Mouse (Mus musculus) neural tube, embryonic 13.5 days (tissue): ENCODE measurements around the gene Fbxl8. TPM values are rescaled to one million over a fixed set of nuclear protein-coding genes. Genes with fewer than 3 reads are reported as not detected.
A peak's percentile ranks its signal among the peaks of the same experiment; 100 is the strongest.

Experiments used
- ATAC-seq: fragments of 200-750 bp; cut with Nextera tagmentation; 2 replicates; pipeline ENCODE4 v1.8.0; 2017; ENCODE audit warnings: low read depth, mild to moderate bottlenecking, moderate TSS enrichment, moderate library complexity
- H3K27ac ChIP-seq: fragments of 300-500 bp; sonication (generic); replicated peaks from 2 replicates; pipeline ENCODE4 v1.5.1; 2015; ENCODE audit warnings: moderate library complexity, mild to moderate bottlenecking, inconsistent platforms
- H3K27me3 ChIP-seq: fragments of 300-500 bp; sonication (generic); 2 replicates; pipeline ENCODE4 v1.6.1; 2015; ENCODE audit warnings: mild to moderate bottlenecking, inconsistent platforms
- H3K36me3 ChIP-seq: fragments of 300-500 bp; sonication (generic); 2 replicates; pipeline ENCODE4 v1.6.1; 2015; ENCODE audit warnings: mild to moderate bottlenecking, inconsistent platforms
- H3K4me1 ChIP-seq: fragments of 300-500 bp; sonication (generic); replicated peaks from 2 replicates; pipeline ENCODE4 v1.6.1; 2015; ENCODE audit warnings: inconsistent platforms
- H3K4me2 ChIP-seq: fragments of 300-500 bp; sonication (generic); 2 replicates; pipeline ENCODE4 v1.6.1; 2015; ENCODE audit warnings: inconsistent platforms, mild to moderate bottlenecking, moderate library complexity
- H3K4me3 ChIP-seq: fragments of 300-500 bp; sonication (generic); 2 replicates; pipeline ENCODE4 v1.5.1; 2015; ENCODE audit warnings: mild to moderate bottlenecking, inconsistent platforms
- H3K9ac ChIP-seq: fragments of 300-500 bp; sonication (generic); 2 replicates; pipeline ENCODE4 v1.6.1; 2015; ENCODE audit warnings: moderate library complexity, mild to moderate bottlenecking, inconsistent platforms
- H3K9me3 ChIP-seq: fragments of 300-500 bp; sonication (generic); 2 replicates; pipeline ENCODE4 v1.6.1; 2016; ENCODE audit warnings: inconsistent platforms
- WGBS: fragments of 180-500 bp; shearing (Covaris S2); methylation state at CpG from one replicate; pipeline ENCODE4 v1.1.7; 2015; 5-methylcytosine and 5-hydroxymethylcytosine counted together
- polyA plus RNA-seq: library from polyadenylated mRNA; unstranded; fragments of >200 nt; fragmentation: Nextera tagmentation; extraction: Ambion mirVana; gene quantifications from 2 replicates; pipeline ENCODE4 v1.2.1, GENCODE M21; 2015

The Fbxl8 gene
- polyA plus RNA-seq, 1 experiment from 2014 or later: 2.0 TPM

- H3K4me2 ChIP-seq: peak within 1 kb of the TSS; percentile 77
- ATAC-seq: no peak
- peaks cover 99% of the 10 kb centered on the region for H3K27me3 ChIP-seq
- H3K4me3 ChIP-seq: peak within 1 kb of the TSS; percentile 45
- H3K27ac ChIP-seq: no peak within 1 kb of the TSS
- H3K36me3 ChIP-seq: peaks cover 11% of the 10 kb centered on the region; the same call in 1 of the 2 replicates
- no peaks in the 10 kb centered on the region for H3K9me3 ChIP-seq
- H3K4me1 ChIP-seq: peaks cover 38% of the 10 kb centered on the region
- WGBS: 2% methylated on average over 10 of the region's 10 CpGs
- H3K9ac ChIP-seq: peak within 1 kb of the TSS; percentile 75
Observed at GRCm38 (mm10) chr8:105275840-105276239, 11.4 kb downstream of the Fbxl8 start, which contains the start of gene Nol3. Gene Nol3, plus strand, starts transcription at chr8:105276140.

DNA sequence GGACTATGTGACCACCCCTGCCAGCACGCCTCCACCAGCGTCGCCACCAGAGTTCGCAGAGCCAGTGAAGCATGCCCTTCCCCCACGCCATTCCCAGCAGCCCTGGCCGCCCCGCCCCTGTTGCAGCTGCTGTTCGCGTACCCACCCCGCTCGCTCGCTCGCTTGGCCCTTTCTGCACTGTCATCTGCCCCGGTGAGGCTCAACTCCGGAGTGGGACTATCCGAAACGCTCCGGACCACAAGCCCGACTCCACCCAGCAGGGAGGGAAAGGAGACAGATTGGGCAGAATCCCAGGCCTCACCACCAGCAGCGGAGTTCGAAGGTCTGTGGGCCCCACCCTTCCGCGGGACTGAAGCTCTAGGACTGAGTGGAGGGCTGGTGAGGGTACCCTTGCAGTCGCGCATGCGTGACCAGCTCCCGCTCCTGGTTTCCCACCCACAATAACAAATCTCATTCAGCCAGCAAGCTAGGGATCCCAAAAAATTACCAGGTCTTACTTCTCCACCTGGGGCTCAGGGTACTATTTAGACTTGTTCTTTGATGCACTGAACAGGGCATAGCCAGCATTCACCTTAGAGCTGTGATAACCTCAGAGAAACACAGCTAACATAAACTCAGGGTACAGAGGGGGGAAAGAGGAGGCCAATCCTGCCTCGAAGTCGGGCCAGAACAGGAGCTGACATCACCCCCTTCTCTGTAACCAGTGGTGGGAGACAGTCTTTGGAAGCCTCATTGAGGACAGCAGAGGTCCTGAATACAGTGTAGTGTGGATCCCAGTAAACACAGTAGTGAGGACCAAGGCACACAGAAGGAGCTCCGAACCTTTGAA lies 12.1 kb downstream of the Fbxl8 start:
- no peaks in the 10 kb centered on the region for H3K9me3 ChIP-seq
- H3K4me1 ChIP-seq: peaks cover 34% of the 10 kb centered on the region
- H3K27ac ChIP-seq: no peak overlapping the region
- 2% methylated on average over 30 of the region's 30 CpGs for WGBS
- peaks cover 15% of the 10 kb centered on the region for H3K36me3 ChIP-seq
- H3K4me3 ChIP-seq: peak overlapping the region; percentile 45
- peak overlapping the region; percentile 77 for H3K4me2 ChIP-seq
- H3K27me3 ChIP-seq: peaks cover 92% of the 10 kb centered on the region
- peak overlapping the region; percentile 75 for H3K9ac ChIP-seq
- peak; percentile 73 for ATAC-seq

DNA sequence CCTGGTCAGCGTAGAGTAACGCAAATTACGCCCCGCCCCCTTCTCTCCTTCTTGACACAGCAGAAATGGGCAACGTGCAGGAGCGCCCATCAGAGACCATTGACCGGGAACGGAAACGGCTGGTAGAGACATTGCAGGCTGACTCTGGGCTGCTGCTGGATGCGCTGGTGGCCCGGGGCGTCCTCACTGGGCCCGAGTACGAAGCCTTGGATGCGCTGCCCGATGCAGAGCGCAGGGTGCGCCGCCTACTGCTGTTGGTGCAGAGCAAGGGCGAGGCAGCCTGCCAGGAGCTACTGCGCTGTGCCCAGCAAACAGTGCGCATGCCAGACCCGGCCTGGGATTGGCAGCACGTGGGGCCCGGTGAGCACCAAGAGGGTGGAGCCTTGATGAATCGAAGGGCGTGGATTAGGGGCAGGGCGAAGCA lies 14.5 kb downstream of the Fbxl8 start:
- WGBS: 2% methylated on average over 28 of the region's 28 CpGs
- H3K9ac ChIP-seq: peak overlapping the region; percentile 31; the same call in 1 of the 2 replicates

DNA sequence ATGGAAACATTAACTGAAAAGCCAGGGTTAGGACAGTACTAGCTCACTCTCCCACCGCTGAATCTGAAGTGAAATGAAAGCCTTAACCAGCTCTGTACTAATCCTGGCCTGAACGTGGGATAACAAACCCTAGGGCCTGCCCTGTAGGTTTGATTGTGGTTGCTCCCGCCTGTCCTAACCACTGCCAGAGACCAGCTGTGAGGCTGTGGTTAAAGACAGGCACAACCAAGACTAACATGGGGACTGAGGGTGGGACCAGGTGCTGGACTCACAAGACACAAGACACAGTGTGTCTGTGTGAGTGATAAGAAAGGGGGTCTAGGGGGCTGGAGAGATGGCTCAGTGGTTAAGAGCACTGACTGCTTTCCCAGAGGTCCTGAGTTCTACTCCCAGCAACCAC lies 16.1 kb downstream of the Fbxl8 start:
- WGBS: 70% methylated on average over 3 of the region's 3 CpGs
- H3K36me3 ChIP-seq: peaks cover 51% of the 10 kb centered on the region
- no peak overlapping the region for H3K4me3 ChIP-seq
- H3K9me3 ChIP-seq: no peaks in the 10 kb centered on the region
- peaks cover 37% of the 10 kb centered on the region for H3K4me1 ChIP-seq
- H3K9ac ChIP-seq: no peak overlapping the region
- ATAC-seq: no peak
- H3K27me3 ChIP-seq: peaks cover 56% of the 10 kb centered on the region
- no peak overlapping the region for H3K4me2 ChIP-seq
- H3K27ac ChIP-seq: no peak overlapping the region

More for the DNA sequence above, 14.5 kb downstream of the Fbxl8 start:
- Histone ChIP-seq H3K4me2 (peak overlapping the region; percentile 50), H3K27me3 (peaks cover 72% of the 10 kb centered on the region), H3K27ac (no peak overlapping the region), H3K9me3 (no peaks in the 10 kb centered on the region), H3K4me3 (peak overlapping the region; percentile 17), H3K4me1 (peaks cover 34% of the 10 kb centered on the region), H3K36me3 (peaks cover 39% of the 10 kb centered on the region)
- ATAC-seq: peak; percentile 58; the same call in 1 of the 2 replicates

DNA sequence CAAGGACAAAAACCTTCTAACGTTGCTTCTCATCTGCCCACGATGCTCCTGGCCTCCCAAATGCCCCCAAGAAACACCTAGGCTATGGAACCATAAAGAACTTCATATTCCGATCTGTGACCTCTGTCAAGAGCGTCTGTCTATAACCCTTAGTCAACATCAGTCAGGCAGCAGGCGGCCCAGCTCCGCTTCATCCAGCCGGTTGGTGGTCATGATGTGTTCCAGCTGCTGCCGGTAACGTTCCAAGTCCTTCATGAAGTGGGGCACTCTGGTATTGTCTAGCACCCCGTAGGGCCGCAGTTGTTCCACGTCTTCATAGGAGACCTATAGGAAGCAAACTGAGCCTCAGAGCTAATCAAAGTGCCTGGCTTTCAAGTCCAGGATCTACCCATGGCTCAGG lies 17.4 kb downstream of the Fbxl8 start:
- ATAC-seq: no peak
- Histone ChIP-seq H3K36me3 (peaks cover 54% of the 10 kb centered on the region), H3K27ac (no peak overlapping the region), H3K9me3 (no peaks in the 10 kb centered on the region), H3K4me3 (no peak overlapping the region), H3K4me2 (no peak overlapping the region), H3K27me3 (peaks cover 43% of the 10 kb centered on the region), H3K4me1 (peaks cover 37% of the 10 kb centered on the region), H3K9ac (no peak overlapping the region)
- WGBS: 86% methylated on average over 12 of the region's 12 CpGs

GRCm38 (mm10) chr8:105282239-105282638 lies 17.8 kb downstream of the Fbxl8 start:
- no peak for ATAC-seq
- H3K36me3 ChIP-seq: peaks cover 54% of the 10 kb centered on the region
- 89% methylated on average over 4 of the region's 4 CpGs for WGBS

GRCm38 (mm10) chr8:105283074-105283473 lies 18.6 kb downstream of the Fbxl8 start:
- 0 out of 2 replicates have a peak, but pooled peaks have one; percentile 5 for ATAC-seq
- H3K4me2 ChIP-seq: no peak overlapping the region
- 23% methylated on average over 23 of the region's 23 CpGs for WGBS
- H3K9me3 ChIP-seq: no peaks in the 10 kb centered on the region
- no peak overlapping the region for H3K27ac ChIP-seq
- H3K4me1 ChIP-seq: peaks cover 42% of the 10 kb centered on the region
- H3K27me3 ChIP-seq: peaks cover 31% of the 10 kb centered on the region
- H3K9ac ChIP-seq: no peak overlapping the region
- H3K36me3 ChIP-seq: peaks cover 54% of the 10 kb centered on the region
- no peak overlapping the region for H3K4me3 ChIP-seq

More at GRCm38 (mm10) chr8:105282239-105282638, 17.8 kb downstream of the Fbxl8 start:
- Histone ChIP-seq H3K4me1 (peaks cover 37% of the 10 kb centered on the region), H3K27ac (no peak overlapping the region), H3K9me3 (no peaks in the 10 kb centered on the region), H3K4me2 (no peak overlapping the region), H3K4me3 (no peak overlapping the region), H3K27me3 (peaks cover 39% of the 10 kb centered on the region), H3K9ac (no peak overlapping the region)

DNA sequence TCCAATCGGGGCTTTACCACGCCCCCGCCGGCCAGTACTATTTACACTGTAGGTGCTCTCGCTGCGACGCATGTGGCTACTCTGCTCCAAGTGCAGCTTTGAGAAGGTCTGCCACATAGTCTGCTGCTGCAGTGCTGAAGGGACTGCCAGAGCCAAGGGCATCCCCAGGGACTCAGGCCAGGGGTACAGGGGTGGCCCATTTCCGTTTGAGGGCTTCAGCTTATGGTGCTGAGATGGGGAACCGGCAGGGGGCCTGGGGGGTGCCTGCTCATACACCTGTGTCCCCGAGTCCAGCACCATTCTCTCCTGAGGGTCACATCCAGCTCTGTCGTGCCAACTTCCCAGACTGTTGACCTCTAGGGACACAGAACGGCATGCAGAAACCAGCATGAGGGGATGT lies 21.1 kb downstream of the Fbxl8 start:
- peak overlapping the region; percentile 76; the same call in 1 of the 2 replicates for H3K4me2 ChIP-seq
- H3K27me3 ChIP-seq: peaks cover 7% of the 10 kb centered on the region
- H3K9me3 ChIP-seq: no peaks in the 10 kb centered on the region
- 47% methylated on average over 12 of the region's 12 CpGs for WGBS
- ATAC-seq: no peak
- H3K9ac ChIP-seq: 0 out of 2 replicates have a peak overlapping the region, but pooled peaks have one; percentile 45
- H3K4me1 ChIP-seq: peaks cover 49% of the 10 kb centered on the region
- H3K27ac ChIP-seq: no peak overlapping the region
- peaks cover 44% of the 10 kb centered on the region for H3K36me3 ChIP-seq
- no peak overlapping the region for H3K4me3 ChIP-seq

DNA sequence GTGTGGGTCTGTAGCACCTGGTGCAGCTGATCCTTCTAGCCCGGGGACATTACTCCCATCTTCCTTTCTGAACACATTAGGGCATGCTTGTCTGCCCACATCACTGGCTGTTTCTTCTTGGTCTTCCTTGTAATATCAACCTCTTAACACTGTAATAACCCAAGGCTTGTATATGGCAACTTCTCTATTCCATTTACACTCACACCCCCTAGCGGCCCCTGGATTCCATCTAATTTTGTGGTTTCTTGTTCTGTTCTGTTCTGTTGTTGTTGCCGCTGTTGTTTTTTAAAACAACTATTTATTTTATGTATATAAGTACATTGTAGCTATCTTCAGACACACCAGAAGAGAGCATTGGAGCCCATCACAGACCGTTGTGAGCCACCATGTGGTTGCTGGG lies 22.5 kb downstream of the Fbxl8 start:
- Histone ChIP-seq H3K4me2 (peak overlapping the region; percentile 76), H3K27me3 (peaks cover 2% of the 10 kb centered on the region), H3K4me3 (peak overlapping the region; percentile 51), H3K36me3 (peaks cover 34% of the 10 kb centered on the region), H3K9ac (peak overlapping the region; percentile 50; the same call in 1 of the 2 replicates), H3K4me1 (peaks cover 58% of the 10 kb centered on the region), H3K9me3 (no peaks in the 10 kb centered on the region), H3K27ac (no peak overlapping the region)
- no peak for ATAC-seq
- WGBS: 84% methylated on average over 4 of the region's 4 CpGs

GRCm38 (mm10) chr8:105288231-105288630 lies 23.8 kb downstream of the Fbxl8 start:
- 84% methylated on average over 5 of the region's 5 CpGs for WGBS
- H3K4me2 ChIP-seq: peak overlapping the region; percentile 76
- no peak for ATAC-seq
- peak overlapping the region; percentile 51 for H3K4me3 ChIP-seq
- H3K27me3 ChIP-seq: peaks cover 2% of the 10 kb centered on the region; the same call in 1 of the 2 replicates
- peak overlapping the region; percentile 75 for H3K9ac ChIP-seq
- no peaks in the 10 kb centered on the region for H3K9me3 ChIP-seq
- peak overlapping the region; percentile 91; the same call in 1 of the 2 replicates for H3K27ac ChIP-seq
- H3K4me1 ChIP-seq: peaks cover 58% of the 10 kb centered on the region
- H3K36me3 ChIP-seq: peaks cover 21% of the 10 kb centered on the region

DNA sequence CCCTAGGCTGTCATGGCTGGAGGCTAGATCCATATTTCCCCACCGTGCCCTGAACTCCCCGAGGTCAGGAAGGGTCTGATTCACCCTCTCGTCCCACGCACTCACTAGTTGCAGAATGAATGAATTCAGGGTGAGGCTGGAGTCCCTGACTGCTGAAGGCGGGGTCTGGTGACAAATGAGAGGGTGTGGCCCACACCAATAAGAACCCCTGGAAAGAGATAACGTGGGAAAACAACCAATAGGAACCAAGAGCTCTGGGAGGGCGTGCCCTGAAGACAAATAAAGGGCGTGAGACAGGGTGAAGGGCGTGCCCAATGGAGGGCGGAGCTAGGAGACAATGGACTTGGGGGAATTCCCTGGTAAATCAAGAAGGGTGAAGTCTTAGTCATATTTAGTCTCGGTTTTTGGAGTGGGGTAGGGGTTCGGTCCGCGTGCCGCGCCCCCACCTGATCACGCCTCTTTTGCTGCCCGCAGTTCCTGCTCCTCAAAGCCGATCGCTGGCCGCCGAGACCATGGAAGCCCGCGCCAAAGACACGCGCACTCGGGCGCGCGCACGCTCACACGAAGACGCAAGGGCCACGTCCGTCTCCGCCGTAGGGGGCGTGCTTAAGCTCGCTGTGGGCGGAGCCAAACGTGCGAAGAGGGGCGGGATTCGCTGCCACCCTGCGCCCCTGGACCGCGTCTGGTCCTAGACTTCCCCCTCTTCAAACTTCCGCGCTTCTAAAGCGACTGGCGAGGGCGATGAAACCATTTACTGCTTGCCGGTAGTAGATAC lies 24.7 kb downstream of the Fbxl8 start:
- H3K9ac ChIP-seq: peak overlapping the region; percentile 75
- ATAC-seq: peak; percentile 94
- peak overlapping the region; percentile 51 for H3K4me3 ChIP-seq
- peaks cover 14% of the 10 kb centered on the region for H3K36me3 ChIP-seq
- H3K27me3 ChIP-seq: peaks cover 3% of the 10 kb centered on the region; the same call in 1 of the 2 replicates
- H3K9me3 ChIP-seq: no peaks in the 10 kb centered on the region
- peaks cover 58% of the 10 kb centered on the region for H3K4me1 ChIP-seq
- peak overlapping the region; percentile 76 for H3K4me2 ChIP-seq
- WGBS: under 1% methylated on average over 53 of the region's 53 CpGs
- peak overlapping the region; percentile 91 for H3K27ac ChIP-seq
